Mouse (Mus musculus) layer of hippocampus, adult 9-11 months (tissue): Measurements from ENCODE around the gene Zfp956.
"Not testable (repeated sequence)": the region's sequence is repeated elsewhere in the genome, so short reads cannot be mapped to it uniquely, and the experiment has no call there.

Source experiments
- DNase-seq: peaks from one replicate; pipeline ENCODE4 v3.0.0; 2022

The Zfp956 gene

DNA sequence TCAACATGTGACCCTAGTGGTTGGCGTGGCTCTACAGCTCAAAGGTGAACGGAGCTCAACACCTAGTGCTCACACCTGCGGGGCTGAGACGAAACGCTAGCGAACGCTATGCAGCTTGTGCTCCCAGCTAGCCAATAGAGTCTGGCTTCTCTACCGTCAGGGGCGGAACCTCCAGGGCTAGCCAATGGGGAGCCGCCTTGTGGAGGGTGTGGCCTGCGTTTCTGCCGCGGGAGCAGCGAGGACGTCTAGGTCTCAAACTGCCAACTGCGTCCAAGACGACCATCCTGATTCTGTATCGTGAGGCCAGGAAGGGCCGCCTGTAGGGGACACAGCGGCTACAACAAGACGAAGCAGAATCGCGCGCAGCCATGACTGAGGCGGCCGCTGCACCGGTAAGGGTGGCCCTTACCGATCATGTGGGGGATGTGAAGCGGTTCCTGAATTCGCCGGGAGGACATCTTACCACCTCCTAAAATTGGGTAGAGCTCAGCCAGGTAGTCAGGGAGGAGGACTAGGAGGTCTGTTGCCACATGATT lies at the start of gene Zfp956:
TSS of gene Zfp956 (plus strand) at position 200 of the 536 bp plus-strand sequence.
- DNase-seq, result peak; percentile 94

DNA sequence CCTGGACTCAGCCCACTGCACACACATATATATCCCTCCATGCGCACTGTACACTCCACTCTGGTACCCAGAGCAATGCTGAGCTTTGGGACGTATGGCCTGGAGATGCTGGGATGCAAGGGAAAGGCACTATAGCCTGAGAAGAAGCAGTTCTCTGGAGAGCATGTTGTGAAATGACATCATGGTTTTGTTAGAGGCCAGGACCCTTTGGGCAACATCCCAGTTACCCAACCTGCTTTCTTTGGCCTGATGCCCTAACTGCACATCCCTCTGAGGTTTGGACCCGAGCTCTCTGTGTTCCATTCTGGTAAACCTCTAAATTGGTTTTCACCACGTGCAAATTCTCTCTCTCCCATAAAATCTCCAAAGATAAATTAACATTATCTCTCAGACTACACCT lies 49.6 kb upstream of the Zfp956 start:
- DNase-seq, result no peak

GRCm38 (mm10) chr6:47904361-47904760 lies 48.8 kb upstream of the Zfp956 start:
- no peak for DNase-seq

DNA sequence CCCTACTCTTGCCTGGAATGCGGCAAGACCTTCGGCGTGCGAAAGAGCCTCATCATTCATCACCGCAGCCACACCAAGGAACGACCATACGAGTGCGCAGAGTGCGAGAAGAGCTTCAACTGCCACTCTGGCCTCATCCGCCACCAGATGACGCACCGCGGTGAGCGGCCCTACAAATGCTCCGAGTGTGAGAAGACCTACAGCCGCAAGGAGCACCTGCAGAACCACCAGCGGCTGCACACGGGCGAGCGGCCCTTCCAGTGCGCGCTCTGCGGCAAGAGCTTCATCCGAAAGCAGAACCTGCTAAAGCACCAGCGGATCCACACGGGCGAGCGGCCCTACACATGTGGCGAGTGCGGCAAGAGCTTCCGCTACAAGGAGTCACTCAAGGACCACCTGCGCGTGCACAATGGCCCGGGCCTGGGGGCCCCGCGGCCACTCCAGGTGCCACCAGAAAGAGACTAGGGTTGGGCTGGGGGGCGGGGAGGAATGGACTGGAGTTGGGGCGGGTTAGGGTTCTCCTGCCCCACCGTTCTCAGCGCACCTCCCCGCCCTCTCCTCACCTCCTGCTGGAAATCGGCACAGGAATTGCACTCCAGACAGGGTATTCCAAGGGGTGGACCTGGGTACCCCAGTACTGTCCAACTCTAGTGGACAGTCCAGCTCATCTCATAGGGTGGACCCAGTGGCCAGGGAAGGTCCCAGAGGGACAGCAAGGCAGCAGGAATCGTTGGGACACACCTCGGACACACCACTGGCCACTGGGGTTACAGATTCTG lies 48.1 kb upstream of the Zfp956 start:
- no peak for DNase-seq

- DNase-seq, result no peak
These were observed 46.9 kb upstream of the Zfp956 start for GRCm38 (mm10) chr6:47906326-47906725.

DNA sequence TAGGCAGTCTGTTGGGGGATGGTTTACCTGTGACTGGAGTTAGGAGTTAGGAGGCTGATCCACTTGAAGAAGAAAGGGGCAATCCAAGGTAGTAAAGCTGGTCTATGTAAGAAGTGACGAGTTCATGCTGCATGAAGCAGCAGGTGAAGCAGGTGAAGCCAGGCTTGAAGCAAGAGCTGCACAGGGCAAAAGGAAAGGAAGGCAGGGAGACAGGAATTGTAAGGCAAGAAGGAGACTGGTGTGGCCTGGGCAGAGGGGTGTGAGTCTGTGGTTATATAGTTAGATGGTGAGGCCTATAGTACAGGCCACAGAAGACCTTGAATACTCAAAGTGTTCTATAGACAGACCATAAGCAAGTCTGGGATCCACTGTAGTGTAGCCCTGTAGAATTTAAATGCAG lies 44.2 kb upstream of the Zfp956 start:
- DNase-seq, result no peak

- no peak for DNase-seq
These were observed 41.5 kb upstream of the Zfp956 start for GRCm38 (mm10) chr6:47911650-47912049.

GRCm38 (mm10) chr6:47912991-47913390 lies 40.2 kb upstream of the Zfp956 start:
- no peak for DNase-seq

DNA sequence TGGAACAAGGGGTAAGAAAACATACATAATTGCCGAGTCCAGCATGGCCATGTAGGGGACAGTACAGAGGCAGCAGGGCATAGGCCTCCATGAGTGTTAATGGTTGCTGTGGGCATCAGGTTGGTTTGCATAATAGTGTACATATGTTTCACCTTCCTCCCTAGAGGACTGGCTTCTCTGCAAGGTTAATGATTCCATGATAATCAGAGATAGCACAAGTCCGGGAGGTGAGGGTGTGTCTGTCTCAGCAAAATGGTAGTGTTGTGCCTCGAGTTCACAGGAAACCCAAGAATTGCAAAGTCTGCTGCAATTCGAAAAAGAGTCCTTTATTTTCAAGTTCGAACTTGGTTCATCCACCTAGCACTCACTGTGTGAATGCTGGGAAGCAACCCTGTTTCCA lies 36.1 kb upstream of the Zfp956 start:
- DNase-seq, result no peak

- DNase-seq, result no peak
These were observed 34.4 kb upstream of the Zfp956 start for GRCm38 (mm10) chr6:47918768-47919274.

GRCm38 (mm10) chr6:47919646-47920446 lies 33.3 kb upstream of the Zfp956 start:
- DNase-seq, result no peak

DNA sequence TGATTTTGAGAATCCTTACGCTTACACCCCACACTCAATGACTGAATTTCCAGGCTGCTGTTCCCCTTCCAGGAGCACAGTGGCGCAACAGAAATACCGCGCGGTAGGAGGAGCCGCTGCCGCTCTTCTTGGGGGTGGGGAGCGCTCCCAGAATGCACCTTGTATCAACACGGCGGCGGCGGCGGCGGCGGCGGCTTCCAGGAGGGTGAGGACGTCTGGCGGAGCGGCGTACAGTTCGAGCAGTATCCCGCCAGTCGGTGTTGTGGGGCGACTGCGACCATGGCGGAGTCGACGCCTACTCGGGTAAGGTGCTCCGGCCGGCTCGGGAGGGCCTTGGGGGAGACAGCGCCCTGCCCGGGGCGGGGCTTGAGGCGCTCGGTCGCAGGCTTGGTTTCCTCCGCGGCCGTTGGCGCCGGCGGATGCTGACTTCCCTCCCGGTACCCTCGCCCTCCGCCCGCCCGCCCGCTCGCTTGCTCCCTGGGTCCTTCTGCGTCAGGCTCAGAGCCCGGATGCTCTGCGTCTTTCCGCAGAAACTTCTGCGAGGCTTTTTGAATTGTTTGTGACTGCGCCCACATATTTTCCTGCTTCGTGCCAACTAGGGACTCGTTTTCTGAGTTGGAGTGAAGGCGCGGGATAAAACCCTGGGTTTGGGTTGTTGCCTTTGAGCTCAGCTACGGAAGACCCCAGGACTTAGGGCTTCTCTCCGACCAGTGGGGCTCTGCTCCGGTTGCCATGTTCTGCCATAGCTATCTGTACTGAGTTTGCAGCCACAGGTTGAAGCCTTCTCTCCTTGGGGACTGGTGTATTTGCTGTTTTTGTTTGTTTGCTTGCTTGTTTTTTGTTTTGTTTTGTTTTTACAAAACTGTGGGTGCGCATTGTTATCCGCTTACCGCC lies 32.5 kb upstream of the Zfp956 start, which contains the start of gene Zfp212:
TSS of gene Zfp212 (plus strand) at position 30 of the 894 bp plus-strand sequence.
- DNase-seq, result peak; percentile 91

DNA sequence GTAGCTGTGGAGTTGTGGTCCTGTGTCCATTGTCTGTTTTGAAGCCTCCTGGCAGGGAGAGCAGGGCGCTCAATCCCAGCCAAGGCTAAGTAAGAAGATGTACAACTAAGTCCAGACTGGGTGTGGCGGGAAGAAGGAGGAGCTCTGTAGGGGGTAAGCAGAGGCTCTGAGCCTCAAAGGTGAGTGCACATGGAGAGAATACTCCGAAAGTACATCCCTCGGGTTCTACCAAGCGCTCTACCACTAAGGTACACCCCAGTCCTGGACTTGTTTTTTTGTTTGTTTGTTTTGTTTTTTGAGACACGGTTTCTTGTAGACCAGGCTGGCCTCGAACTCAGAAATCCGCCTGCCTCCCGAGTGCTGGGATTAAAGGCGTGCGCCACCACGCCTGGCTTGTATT lies 10.7 kb upstream of the Zfp956 start:
- DNase-seq, result no peak

GRCm38 (mm10) chr6:47943021-47943691 lies 10.0 kb upstream of the Zfp956 start:
- DNase-seq, result peak; percentile 46

DNA sequence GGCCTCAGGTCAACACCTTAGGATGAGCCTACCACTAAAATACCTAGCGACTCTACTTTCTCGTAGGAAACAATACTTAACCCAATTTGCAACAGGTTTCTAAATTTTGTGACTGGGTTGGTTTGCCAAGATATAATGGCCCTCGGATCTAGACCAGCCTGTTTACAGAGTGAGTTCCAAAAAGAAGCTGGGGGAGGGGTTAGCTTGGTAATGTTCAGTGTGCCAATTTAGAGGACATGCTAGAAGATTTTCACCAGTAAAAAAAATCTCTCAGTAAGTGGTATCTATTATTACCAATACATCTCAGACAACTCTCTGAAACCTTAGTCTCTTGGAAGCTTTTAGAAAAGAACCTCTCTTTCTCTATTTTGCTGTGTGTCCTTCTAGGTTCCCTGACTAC lies 9.5 kb upstream of the Zfp956 start:
- no peak for DNase-seq

- no peak for DNase-seq
These were observed 5.8 kb upstream of the Zfp956 start for GRCm38 (mm10) chr6:47947388-47947787.

DNA sequence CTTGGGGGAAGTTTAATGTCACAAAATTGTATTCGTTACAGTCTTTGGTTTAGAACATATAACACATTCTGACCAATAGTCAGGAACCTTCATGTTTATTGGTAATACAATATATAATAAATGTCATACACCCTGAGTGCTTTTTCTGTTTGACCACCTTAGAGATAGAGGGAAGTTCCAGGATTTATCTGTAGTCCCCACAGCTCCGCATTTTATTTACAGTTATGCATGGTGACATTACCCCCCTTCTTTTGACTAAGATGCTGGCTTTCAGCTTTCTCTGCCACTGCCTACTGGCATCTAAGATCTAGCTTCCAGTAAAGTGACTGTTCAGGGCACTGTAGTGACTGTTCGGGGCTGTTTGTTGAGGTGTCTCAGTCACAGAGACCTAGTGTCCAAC lies 1.2 kb downstream of the Zfp956 start:
- no peak for DNase-seq

- no peak for DNase-seq
These were observed 4.6 kb downstream of the Zfp956 start for GRCm38 (mm10) chr6:47957816-47958215.

DNA sequence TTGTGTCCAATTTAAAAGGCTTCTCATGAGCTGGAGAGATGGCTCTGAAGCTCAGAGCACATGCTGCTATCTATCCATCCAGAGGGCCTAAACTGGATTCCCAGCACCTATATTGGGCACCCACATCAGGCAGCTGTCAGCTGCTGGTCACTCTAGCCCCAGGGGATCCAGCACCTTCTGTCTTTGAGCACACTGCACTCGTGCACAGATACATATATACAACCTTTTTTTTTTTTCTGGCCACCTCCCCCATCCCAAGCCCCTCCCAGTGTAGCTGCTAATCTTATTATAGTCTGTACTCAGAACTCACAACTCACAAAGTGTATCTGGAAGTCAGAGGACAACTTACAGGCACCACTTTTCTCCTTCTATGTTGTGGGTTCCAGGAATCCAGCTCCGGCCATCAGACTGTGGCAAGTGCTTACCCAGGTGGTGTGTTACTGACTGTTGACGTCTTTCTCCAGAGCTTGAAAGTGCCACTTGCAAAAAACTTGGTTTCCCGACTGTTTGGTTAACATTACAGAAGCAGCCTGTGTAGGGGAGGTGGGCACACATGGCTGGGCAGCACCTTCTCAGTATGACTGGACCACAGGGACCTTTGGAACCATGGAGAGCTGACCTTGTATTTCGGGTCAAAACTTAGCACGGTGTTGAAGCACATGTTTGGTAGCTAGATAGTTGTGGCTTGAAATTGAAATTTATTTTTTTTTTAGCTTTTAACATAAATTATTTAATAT lies 7.7 kb downstream of the Zfp956 start:
- DNase-seq, result no peak

DNA sequence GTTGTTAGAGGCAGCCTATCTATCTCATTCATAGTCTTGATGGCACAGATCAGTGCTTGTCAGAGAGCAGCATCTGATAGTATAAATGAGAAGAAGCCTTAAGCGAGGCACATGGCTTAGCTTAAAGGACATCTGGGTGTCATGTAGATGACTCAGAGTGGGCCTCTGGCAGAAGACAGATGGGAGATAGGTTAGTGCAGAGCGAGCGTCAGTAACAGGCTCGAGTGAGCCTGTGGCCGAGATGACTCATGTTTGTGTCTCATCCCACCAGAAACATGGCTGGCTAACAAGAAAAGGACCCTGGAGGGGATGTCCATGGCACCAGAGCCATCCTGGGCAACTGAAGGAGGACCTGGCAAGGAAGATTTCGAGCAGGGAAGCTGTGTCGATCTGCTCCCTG lies 9.9 kb downstream of the Zfp956 start:
- DNase-seq, result peak; percentile 41

DNA sequence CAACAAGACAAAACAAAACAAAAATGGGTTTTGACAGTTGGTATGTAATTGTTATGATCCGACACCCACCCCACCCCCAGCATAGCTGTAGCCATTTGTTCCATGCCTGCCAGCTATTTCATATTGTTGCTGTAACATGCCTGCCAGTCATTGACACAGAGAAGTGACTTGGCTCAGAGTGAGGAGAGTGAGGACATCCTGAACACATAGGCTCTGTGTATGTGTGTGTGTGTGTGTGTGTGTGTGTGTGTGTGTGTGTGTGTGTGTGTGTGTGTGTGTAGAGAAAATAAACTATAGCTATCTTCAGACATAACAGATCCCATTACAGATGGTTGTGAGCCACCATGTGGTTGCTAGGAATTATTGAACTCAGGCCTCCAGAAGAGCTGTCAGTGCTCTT lies 15.0 kb downstream of the Zfp956 start:
- DNase-seq, result not testable (repeated sequence)
